Mouse (Mus musculus) left cerebral cortex, adult 8-10 months (tissue): ENCODE data around the gene Smtnl1. TPM values are rescaled to one million over a fixed set of nuclear protein-coding genes. Genes with fewer than 3 reads are reported as not detected.

Experiments
- total RNA-seq, 4 experiments: library from RNA; stranded (reverse); gene quantifications; 2 replicates each; pipeline ENCODE4 v1.2.4; 2022

Smtnl1 gene
- total RNA-seq, 4 experiments from 2014 or later = not detected

Other genes starting within 250 kb of the Smtnl1 start
- gene Ctnnd1, start 171.9 kb downstream of the Smtnl1 start, total RNA-seq = 10 to 100 TPM; 57.2 to 69.1 (median 60.0) TPM
- not detected for gene Btbd18, start 163.6 kb downstream of the Smtnl1 start, total RNA-seq
- gene Selenoh, start 151.9 kb downstream of the Smtnl1 start, total RNA-seq = 10 to 100 TPM; 31.1 to 43.1 (median 34.4) TPM
- gene Gm28635, start 144.6 kb downstream of the Smtnl1 start, total RNA-seq = 1 to 10 TPM in 1 of 4 experiments, not detected in 3; 3.6 TPM
- gene Med19, start 144.2 kb downstream of the Smtnl1 start, total RNA-seq = 10 to 100 TPM; 31.6 to 37.0 (median 32.9) TPM
- gene Tmx2, start 143.5 kb downstream of the Smtnl1 start, total RNA-seq = 100 to 1,000 TPM; 243 to 260 (median 256) TPM
- gene Zdhhc5, start 107.5 kb downstream of the Smtnl1 start, total RNA-seq = 10 to 100 TPM; 38.3 to 42.1 (median 40.2) TPM
- gene Clp1, start 95.3 kb downstream of the Smtnl1 start, total RNA-seq = 10 to 100 TPM in 2 of 4 experiments, 1 to 10 TPM in 2; 9.1 to 11.1 (median 10.3) TPM
- gene Ypel4, start 88.6 kb downstream of the Smtnl1 start, total RNA-seq = 10 to 100 TPM; 67.7 to 77.9 (median 74.4) TPM
- gene Gm19426, start 79.0 kb downstream of the Smtnl1 start, total RNA-seq = 1 to 10 TPM in 2 of 4 experiments, under 1 TPM in 2; 0.89 to 2.3 (median 1.3) TPM
- gene Serping1, start 47.2 kb downstream of the Smtnl1 start, total RNA-seq = 1 to 10 TPM; 6.6 to 9.6 (median 7.8) TPM
- gene Ube2l6, start 23.8 kb downstream of the Smtnl1 start, total RNA-seq = 1 to 10 TPM; 7.3 to 8.4 (median 7.6) TPM
- 10 to 100 TPM; 45.2 to 52.3 (median 46.5) TPM for gene Timm10, start 4.3 kb upstream of the Smtnl1 start, total RNA-seq
- under 1 TPM in 2 of 4 experiments, not detected in 2; 0.09 to 0.20 TPM for gene Slc43a1, start 16.2 kb upstream of the Smtnl1 start, total RNA-seq
- 10 to 100 TPM; 57.0 to 74.6 (median 70.2) TPM for gene Rtn4rl2, start 64.1 kb upstream of the Smtnl1 start, total RNA-seq
- 1 to 10 TPM in 3 of 4 experiments, under 1 TPM in 1; 0.49 to 1.2 (median 1.0) TPM for gene Slc43a3, start 113.9 kb upstream of the Smtnl1 start, total RNA-seq
- gene Prg2, start 157.8 kb upstream of the Smtnl1 start, total RNA-seq = under 1 TPM in 1 of 4 experiments, not detected in 3; 0.61 TPM
- not detected for gene Prg3, start 165.6 kb upstream of the Smtnl1 start, total RNA-seq
- gene Ssrp1, start 214.6 kb upstream of the Smtnl1 start, total RNA-seq = 100 to 1,000 TPM in 3 of 4 experiments, 10 to 100 TPM in 1; 99.9 to 112 (median 106) TPM
- 1 to 10 TPM; 1.7 to 3.3 (median 2.3) TPM for gene P2rx3, start 214.8 kb upstream of the Smtnl1 start, total RNA-seq
- 100 to 1,000 TPM in 3 of 4 experiments, 10 to 100 TPM in 1; 96.3 to 122 (median 110) TPM for gene Tnks1bp1, start 225.4 kb upstream of the Smtnl1 start, total RNA-seq